Mouse (Mus musculus) small intestine, adult 2 months (tissue): Measurements from ENCODE around the gene Skint5. TPM values are rescaled to one million over a fixed set of nuclear protein-coding genes. Genes with fewer than 3 reads are reported as not detected.
"Not testable (repeated sequence)": the region's sequence is repeated elsewhere in the genome, so short reads cannot be mapped to it uniquely, and the experiment has no call there.

Experiments used
- H3K27ac ChIP-seq: fragments of 200-500 bp; 2 replicates; pipeline ENCODE4 v1.5.1; 2012; ENCODE audit warnings: low read depth, low read length, control low read depth, inconsistent platforms; ENCODE audit not compliant: insufficient read depth
- H3K27me3 ChIP-seq: fragments of 200-500 bp; 2 replicates; pipeline ENCODE4 v1.6.1; 2012; ENCODE audit warnings: mild to moderate bottlenecking, moderate library complexity, low read length, inconsistent platforms; ENCODE audit not compliant: control insufficient read depth, insufficient read depth
- H3K36me3 ChIP-seq: fragments of 200-500 bp; 2 replicates; pipeline ENCODE4 v1.6.1; 2012; ENCODE audit warnings: mild to moderate bottlenecking, low read length, control low read depth, inconsistent platforms; ENCODE audit not compliant: control insufficient read depth, insufficient read depth
- H3K4me1 ChIP-seq: fragments of 200-500 bp; 2 replicates; pipeline ENCODE4 v1.6.1; 2012; ENCODE audit warnings: low read length, inconsistent platforms, mixed read lengths; ENCODE audit not compliant: control insufficient read depth, insufficient read depth, insufficient read length
- H3K4me3 ChIP-seq: fragments of 200-500 bp; 2 replicates; pipeline ENCODE4 v1.5.1; 2012; ENCODE audit warnings: low read depth, mild to moderate bottlenecking, control low read depth, inconsistent platforms, low read length, moderate library complexity
- CTCF ChIP-seq: fragments of 200-500 bp; IDR thresholded peaks from 2 replicates; pipeline ENCODE4 v1.5.1; 2012; ENCODE audit warnings: low read depth, mild to moderate bottlenecking, control low read depth, inconsistent platforms, low read length, moderate library complexity, mixed read lengths; ENCODE audit not compliant: insufficient replicate concordance, insufficient read length; ENCODE audit errors: extremely low read depth
- POLR2A ChIP-seq: fragments of 200-500 bp; IDR thresholded peaks from 2 replicates; pipeline ENCODE4 v1.6.1; 2012; ENCODE audit warnings: low read depth, mild to moderate bottlenecking, control low read depth, inconsistent platforms, low read length, moderate library complexity
- WGBS: fragments of 180-500 bp; shearing (Covaris S2); methylation state at CpG from one replicate; pipeline ENCODE4 v1.1.7; 2018; 5-methylcytosine and 5-hydroxymethylcytosine counted together
- polyA plus RNA-seq: library from polyadenylated mRNA; depleted of rRNA; stranded (reverse); fragments of >200 nt; gene quantifications from 2 replicates; pipeline ENCODE4 v1.2.3, GENCODE M21; 2012; rRNA removed

The Skint5 gene
- not detected in 2 replicates for polyA plus RNA-seq

- H3K4me1 ChIP-seq = no peaks in the 10 kb centered on the region
- H3K27ac ChIP-seq = no peak within 1 kb of the TSS
- TF ChIP-seq POLR2A (no peak), CTCF (no peak)
- no peaks in the 10 kb centered on the region for H3K36me3 ChIP-seq
- H3K27me3 ChIP-seq = no peaks in the 10 kb centered on the region
- H3K4me3 ChIP-seq = no peak within 1 kb of the TSS
- WGBS = 72% methylated on average over 3 of the region's 3 CpGs
These were observed at the start of gene Skint5 for GRCm38 (mm10) chr4:113999403-113999802. TSS of gene Skint5 (minus strand) at chr4:113999503.

- WGBS = 43% methylated on average over 1 of the region's 1 CpGs
- Histone ChIP-seq H3K36me3 (no peaks in the 10 kb centered on the region), H3K4me3 (no peak overlapping the region), H3K27me3 (no peaks in the 10 kb centered on the region), H3K27ac (no peak overlapping the region), H3K4me1 (no peaks in the 10 kb centered on the region)
- no peak for TF ChIP-seq CTCF
- no peak for TF ChIP-seq POLR2A
These were observed 42.0 kb downstream of the Skint5 start for GRCm38 (mm10) chr4:113957343-113957742.

GRCm38 (mm10) chr4:113764182-113764581 lies 235.1 kb downstream of the Skint5 start:
- no peak for TF ChIP-seq POLR2A
- no peak for TF ChIP-seq CTCF
- Histone ChIP-seq H3K4me1 (no peaks in the 10 kb centered on the region), H3K27ac (no peak overlapping the region), H3K4me3 (no peak overlapping the region), H3K36me3 (no peaks in the 10 kb centered on the region), H3K27me3 (no peaks in the 10 kb centered on the region)
- WGBS = 20% methylated on average over 1 of the region's 1 CpGs

DNA sequence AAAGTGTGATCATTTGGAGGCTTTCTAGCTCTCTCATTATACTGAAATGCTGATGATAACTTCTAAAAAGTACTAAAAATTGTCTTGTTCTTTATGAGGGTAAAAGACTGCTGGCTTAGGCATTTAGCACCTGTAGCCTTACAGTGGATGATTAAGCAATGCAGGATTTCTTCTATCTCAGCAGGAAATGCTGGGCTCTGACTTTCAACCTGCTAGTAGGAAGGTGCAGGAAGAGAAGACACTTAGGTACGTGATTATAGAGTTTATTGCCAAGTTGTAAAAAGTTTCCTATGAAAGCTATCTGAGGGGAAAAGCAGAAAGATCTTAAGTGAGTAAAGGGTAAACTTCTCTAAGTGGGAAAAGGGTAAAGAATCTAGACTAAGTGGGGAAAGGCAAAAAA lies 235.6 kb downstream of the Skint5 start:
- TF ChIP-seq CTCF = no peak
- no peak for TF ChIP-seq POLR2A
- WGBS = 16% methylated on average over 1 of the region's 1 CpGs
- H3K27ac ChIP-seq = no peak overlapping the region
- H3K27me3 ChIP-seq = no peaks in the 10 kb centered on the region
- no peaks in the 10 kb centered on the region for H3K4me1 ChIP-seq
- no peaks in the 10 kb centered on the region for H3K36me3 ChIP-seq
- no peak overlapping the region for H3K4me3 ChIP-seq

DNA sequence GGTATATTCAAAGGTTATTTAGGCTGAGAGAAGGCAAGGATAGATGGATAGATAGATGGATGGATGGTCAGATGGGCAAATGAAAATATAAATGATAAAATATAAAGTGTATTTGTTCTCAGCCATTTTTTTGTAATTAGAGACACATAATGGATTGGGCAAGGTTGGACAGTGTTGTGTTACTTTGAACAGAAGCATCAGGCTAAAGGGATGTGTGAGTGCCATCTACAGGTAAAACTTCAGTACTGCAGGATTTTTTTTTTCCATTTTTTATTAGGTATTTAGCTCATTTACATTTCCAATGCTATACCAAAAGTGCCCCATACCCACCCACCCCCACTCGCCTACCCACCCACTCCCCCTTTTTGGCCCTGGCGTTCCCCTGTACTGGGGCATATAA lies 551.1 kb downstream of the Skint5 start:
- H3K36me3 ChIP-seq, H3K27me3 ChIP-seq, H3K27ac ChIP-seq, H3K4me3 ChIP-seq, H3K4me1 ChIP-seq: not testable (repeated sequence)
- WGBS = 60% methylated on average over 2 of the region's 2 CpGs

Other genes starting within 250 kb of the Skint5 start
- gene Skint11, start 163.9 kb upstream of the Skint5 start, polyA plus RNA-seq = not detected in 2 replicates